In the genomic region with DNA sequence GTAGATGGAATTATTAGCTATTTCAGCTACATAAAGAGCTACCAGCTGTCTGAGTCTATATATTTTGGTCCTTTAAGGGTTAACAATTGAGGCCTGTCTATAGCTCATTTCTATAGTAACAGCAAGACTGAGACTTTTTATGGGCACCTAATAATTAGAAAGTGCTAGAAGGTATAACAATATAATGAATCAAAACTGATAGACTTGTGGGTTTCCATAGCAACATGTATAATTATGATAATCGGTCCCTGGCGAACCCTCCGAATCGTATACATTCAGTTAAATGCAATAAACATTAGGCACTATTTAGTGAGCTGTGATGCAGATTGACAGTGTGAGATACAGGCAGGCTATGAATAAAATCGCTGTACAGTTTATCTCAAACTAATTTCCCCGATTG, we compare ENCODE assay signal across 18 mouse cellular contexts.
DNase-seq lines count a peak whose midpoint lies in the region; ATAC-seq and TF ChIP-seq lines count a peak whose summit lies in the region.
"Had no signal": no experiment of that assay in that cellular context is flagged by ENCODE, and none has a peak within 500 bp of the region (broad histone marks: within the 10 kb centered on the region; RNA-seq: fewer than 3 reads in every experiment).

No protein-coding gene starts in this region.

- peak; percentile 63 for ATAC-seq in hindbrain, embryonic 11.5 days (ENCODE audit: low FRiP score)
- peak; percentile 59 for ATAC-seq in forebrain, embryonic 15.5 days (replicated peaks)
- ATAC-seq in hindbrain, postnatal 0 days, result peak; percentile 36; the same call in 1 of the 2 replicates
- peak; percentile 67 for ATAC-seq in neural tube, embryonic 12.5 days (ENCODE audit: low FRiP score, low read depth)
- ATAC-seq: intestine, postnatal 0 days had no signal

- no peaks in the 10 kb centered on the region for H3K27me3 ChIP-seq in hindbrain, embryonic 11.5 days (ENCODE audit: control insufficient read depth, insufficient read depth, low read length)
- H3K27me3 ChIP-seq in hindbrain, embryonic 10.5 days (ENCODE audit: insufficient read depth, poor library complexity, severe bottlenecking), result no peaks in the 10 kb centered on the region
- H3K27me3 ChIP-seq in forebrain, embryonic 15.5 days, result no peaks in the 10 kb centered on the region
- H3K27me3 ChIP-seq in hindbrain, postnatal 0 days (ENCODE audit: insufficient read depth, low read length), result no peaks in the 10 kb centered on the region
- H3K27me3 ChIP-seq in neural tube, embryonic 12.5 days (replicated peaks), result no peaks in the 10 kb centered on the region
- H3K27me3 ChIP-seq: embryonic facial prominence, embryonic 12.5 days; heart, embryonic 13.5 days had no signal

- TF ChIP-seq CTCF in hindbrain, postnatal 0 days (IDR thresholded peaks at IDR 0.05; ENCODE audit: low read depth), result no peak

- 63% methylated on average over 6 of the region's 6 CpGs for WGBS in hindbrain, embryonic 11.5 days
- WGBS in hindbrain, embryonic 10.5 days, result 69% methylated on average over 6 of the region's 6 CpGs
- 17% methylated on average over 6 of the region's 6 CpGs for WGBS in forebrain, embryonic 15.5 days
- 27% methylated on average over 6 of the region's 6 CpGs for WGBS in hindbrain, postnatal 0 days
- WGBS in neural tube, embryonic 12.5 days, result 56% methylated on average over 6 of the region's 6 CpGs

- no peaks in the 10 kb centered on the region for H3K9me3 ChIP-seq in hindbrain, embryonic 11.5 days (ENCODE audit: control insufficient read depth, low read length)
- H3K9me3 ChIP-seq in hindbrain, embryonic 10.5 days, result no peaks in the 10 kb centered on the region
- H3K9me3 ChIP-seq in forebrain, embryonic 15.5 days, result no peaks in the 10 kb centered on the region
- H3K9me3 ChIP-seq in hindbrain, postnatal 0 days (ENCODE audit: low read length), result no peaks in the 10 kb centered on the region
- H3K9me3 ChIP-seq in neural tube, embryonic 12.5 days, result no peaks in the 10 kb centered on the region
- H3K9me3 ChIP-seq: embryonic facial prominence, embryonic 12.5 days; heart, embryonic 13.5 days had no signal

- peak overlapping the region; percentile 80; the same call in 1 of the 2 replicates for H3K27ac ChIP-seq in hindbrain, embryonic 11.5 days (ENCODE audit: low read depth, low read length)
- H3K27ac ChIP-seq in hindbrain, embryonic 10.5 days, result no peak overlapping the region; the same call in 1 of the 2 replicates
- peak overlapping the region; percentile 93 for H3K27ac ChIP-seq in forebrain, embryonic 15.5 days (replicated peaks)
- H3K27ac ChIP-seq in hindbrain, postnatal 0 days, result peak overlapping the region; percentile 77
- no peak overlapping the region for H3K27ac ChIP-seq in neural tube, embryonic 12.5 days
- H3K27ac ChIP-seq: embryonic facial prominence, embryonic 12.5 days; heart, embryonic 13.5 days had no signal

- H3K4me3 ChIP-seq in hindbrain, embryonic 11.5 days (ENCODE audit: low read depth, low read length), result no peak overlapping the region
- no peak overlapping the region for H3K4me3 ChIP-seq in hindbrain, embryonic 10.5 days
- H3K4me3 ChIP-seq in forebrain, embryonic 15.5 days, result no peak overlapping the region
- H3K4me3 ChIP-seq in hindbrain, postnatal 0 days (ENCODE audit: low read length), result no peak overlapping the region
- no peak overlapping the region for H3K4me3 ChIP-seq in neural tube, embryonic 12.5 days
- H3K4me3 ChIP-seq: embryonic facial prominence, embryonic 12.5 days; heart, embryonic 13.5 days had no signal

- H3K4me2 ChIP-seq in hindbrain, embryonic 11.5 days (replicated peaks; ENCODE audit: low read depth, low read length), result no peak overlapping the region
- H3K4me2 ChIP-seq in forebrain, embryonic 15.5 days (replicated peaks), result peak overlapping the region; percentile 41
- H3K4me2 ChIP-seq in hindbrain, postnatal 0 days (ENCODE audit: low read depth, low read length), result peak overlapping the region; percentile 27; the same call in 1 of the 2 replicates
- H3K4me2 ChIP-seq in neural tube, embryonic 12.5 days (replicated peaks), result no peak overlapping the region
- H3K4me2 ChIP-seq: embryonic facial prominence, embryonic 12.5 days; heart, embryonic 13.5 days had no signal

- H3K4me1 ChIP-seq in hindbrain, embryonic 11.5 days (replicated peaks; ENCODE audit: control insufficient read depth, insufficient read depth, low read length), result no peaks in the 10 kb centered on the region
- peaks cover 32% of the 10 kb centered on the region for H3K4me1 ChIP-seq in hindbrain, embryonic 10.5 days (replicated peaks)
- H3K4me1 ChIP-seq in forebrain, embryonic 15.5 days, result peaks cover 33% of the 10 kb centered on the region
- H3K4me1 ChIP-seq in hindbrain, postnatal 0 days (ENCODE audit: insufficient read depth, low read length), result 0 out of 2 replicates have a peak, but pooled peaks cover 3% of the 10 kb centered on the region
- no peaks in the 10 kb centered on the region; the same call in 1 of the 2 replicates for H3K4me1 ChIP-seq in neural tube, embryonic 12.5 days
- H3K4me1 ChIP-seq: embryonic facial prominence, embryonic 12.5 days; heart, embryonic 13.5 days had no signal

- DNase-seq in hindbrain, embryonic 11.5 days (ENCODE audit: low spot score), result peak; percentile 35
- DNase-seq in hindbrain, embryonic 10.5 days (ENCODE audit: low spot score), result no peak
- DNase-seq in hindbrain, postnatal 0 days (ENCODE audit: low spot score), result peak; percentile 56
- no peak for DNase-seq in thymus, postnatal 10 days (ENCODE audit: low spot score in 2 of 2)
- DNase-seq in adrenal gland, postnatal 25 days, result no peak
- no peak for DNase-seq in frontal cortex, postnatal 10 days (ENCODE audit: low spot score in 2 of 2)
- DNase-seq: cerebellum, adult 2 months; heart, postnatal 36 days; kidney, postnatal 10 days; lung, adult 2 months; lung, postnatal 36 days; right cerebral cortex, adult 18-20 months; thymus, adult 18-20 months had no signal

- H3K36me3 ChIP-seq in hindbrain, embryonic 11.5 days (ENCODE audit: control insufficient read depth, insufficient read depth, low read length), result no peaks in the 10 kb centered on the region
- no peaks in the 10 kb centered on the region for H3K36me3 ChIP-seq in hindbrain, embryonic 10.5 days
- H3K36me3 ChIP-seq in forebrain, embryonic 15.5 days, result no peaks in the 10 kb centered on the region
- no peaks in the 10 kb centered on the region for H3K36me3 ChIP-seq in hindbrain, postnatal 0 days (ENCODE audit: insufficient read depth, low read length)
- no peaks in the 10 kb centered on the region for H3K36me3 ChIP-seq in neural tube, embryonic 12.5 days
- H3K36me3 ChIP-seq: embryonic facial prominence, embryonic 12.5 days; heart, embryonic 13.5 days had no signal

- H3K9ac ChIP-seq in hindbrain, embryonic 11.5 days (ENCODE audit: low read depth, low read length), result no peak overlapping the region
- 0 out of 2 replicates have a peak overlapping the region, but pooled peaks have one; percentile 7 for H3K9ac ChIP-seq in forebrain, embryonic 15.5 days (replicated peaks)
- H3K9ac ChIP-seq in hindbrain, postnatal 0 days (replicated peaks; ENCODE audit: low read length), result no peak overlapping the region
- H3K9ac ChIP-seq in neural tube, embryonic 12.5 days, result no peak overlapping the region
- H3K9ac ChIP-seq: embryonic facial prominence, embryonic 12.5 days; heart, embryonic 13.5 days had no signal

Comparison
In these comparisons a context has a peak if more than half of its experiments do, and no peak if none do; other contexts are left out.
1. DNase-seq: peak in hindbrain, embryonic 11.5 days (single experiment) and hindbrain, postnatal 0 days (single experiment); none in hindbrain, embryonic 10.5 days (single experiment), thymus, postnatal 10 days (0 of 2), adrenal gland, postnatal 25 days (single experiment) and frontal cortex, postnatal 10 days (0 of 2).
2. H3K27ac ChIP-seq: peak in hindbrain, embryonic 11.5 days (single experiment), forebrain, embryonic 15.5 days (single experiment) and hindbrain, postnatal 0 days (single experiment); none in hindbrain, embryonic 10.5 days (single experiment) and neural tube, embryonic 12.5 days (single experiment).
3. H3K4me2 ChIP-seq: peak in forebrain, embryonic 15.5 days (single experiment) and hindbrain, postnatal 0 days (single experiment); none in hindbrain, embryonic 11.5 days (single experiment) and neural tube, embryonic 12.5 days (single experiment).
4. Peak in every context shown above with its lines, with median percentiles within 50 percentile points of each other: ATAC-seq.